Mouse (Mus musculus): ENCODE data around the gene Lctl. TPM values are rescaled to one million over a fixed set of nuclear protein-coding genes. Genes with fewer than 3 reads are reported as not detected.

The Lctl gene
- 1 to 10 TPM in 1 of 2 experiments, under 1 TPM in 1; 0.64 to 2.6 TPM for polyA plus RNA-seq (2017; shearing (Covaris generic))

DNA sequence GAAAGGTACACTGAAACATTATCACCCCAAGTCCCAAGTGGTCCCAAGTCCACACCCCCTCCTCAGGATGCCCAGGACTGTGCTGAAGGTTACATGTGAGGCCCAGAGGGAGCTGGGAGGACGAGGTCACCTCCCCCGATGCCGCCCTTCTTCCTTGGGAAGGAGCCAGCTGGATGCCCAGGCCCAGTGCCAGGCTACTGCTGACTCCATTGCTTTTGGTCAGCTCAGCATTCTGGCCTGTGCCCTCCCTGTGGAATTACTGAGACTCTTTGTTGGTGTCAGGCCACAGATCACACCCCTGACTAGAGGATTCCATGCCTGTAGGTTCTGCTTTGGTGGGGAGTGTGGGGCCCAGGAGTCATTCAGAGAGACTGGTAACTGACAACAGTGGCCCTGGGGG, at the start of gene Lctl:
TSS of gene Lctl (plus strand) at position 272 of the 400 bp plus-strand sequence.

DNA sequence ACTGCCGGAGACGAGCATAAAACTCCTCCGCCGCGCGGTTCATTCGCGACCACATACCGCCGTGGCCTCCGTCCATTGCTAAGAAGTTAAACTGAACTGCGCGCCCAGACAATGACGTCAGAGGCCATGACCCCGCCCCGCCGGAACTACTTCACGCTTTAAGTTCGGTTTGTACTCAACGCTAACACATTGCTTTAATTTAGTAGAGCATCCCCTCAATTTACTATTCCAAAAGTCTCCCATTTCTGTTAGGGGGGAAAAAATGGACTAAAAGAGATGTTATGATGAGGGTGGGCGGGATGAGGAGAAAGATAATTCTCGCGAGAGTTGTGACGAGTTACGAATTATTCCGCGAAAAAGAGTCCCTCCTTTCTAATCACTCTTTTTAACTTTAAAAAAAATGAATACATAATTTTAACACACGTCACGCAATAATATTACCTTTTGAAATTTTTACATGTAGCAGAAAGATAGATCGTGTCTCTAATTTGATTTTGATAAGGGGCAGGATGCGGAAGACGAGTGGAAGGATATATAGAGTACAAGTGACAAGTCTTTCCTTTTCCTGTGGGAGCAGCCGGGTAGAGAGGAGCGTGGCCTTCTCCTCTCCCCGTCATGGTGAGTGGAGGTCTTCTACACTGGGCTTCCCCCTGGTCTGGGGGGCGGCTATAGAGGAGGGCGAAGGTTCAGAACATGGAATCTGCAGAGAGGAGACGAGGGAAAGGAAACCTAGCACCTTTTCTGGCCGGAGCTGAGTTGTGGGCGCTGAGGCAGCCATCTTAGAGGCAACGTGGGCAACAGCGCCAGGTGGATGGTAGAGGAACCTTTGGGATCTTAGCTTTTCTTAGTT, 56.1 kb downstream of the Lctl start, which contains the start of the genes Zwilch and Rpl4:
TSS of gene Zwilch (minus strand) at position 289 of the 850 bp plus-strand sequence.
TSS of gene Rpl4 (plus strand) at position 560 of the 850 bp plus-strand sequence.

DNA sequence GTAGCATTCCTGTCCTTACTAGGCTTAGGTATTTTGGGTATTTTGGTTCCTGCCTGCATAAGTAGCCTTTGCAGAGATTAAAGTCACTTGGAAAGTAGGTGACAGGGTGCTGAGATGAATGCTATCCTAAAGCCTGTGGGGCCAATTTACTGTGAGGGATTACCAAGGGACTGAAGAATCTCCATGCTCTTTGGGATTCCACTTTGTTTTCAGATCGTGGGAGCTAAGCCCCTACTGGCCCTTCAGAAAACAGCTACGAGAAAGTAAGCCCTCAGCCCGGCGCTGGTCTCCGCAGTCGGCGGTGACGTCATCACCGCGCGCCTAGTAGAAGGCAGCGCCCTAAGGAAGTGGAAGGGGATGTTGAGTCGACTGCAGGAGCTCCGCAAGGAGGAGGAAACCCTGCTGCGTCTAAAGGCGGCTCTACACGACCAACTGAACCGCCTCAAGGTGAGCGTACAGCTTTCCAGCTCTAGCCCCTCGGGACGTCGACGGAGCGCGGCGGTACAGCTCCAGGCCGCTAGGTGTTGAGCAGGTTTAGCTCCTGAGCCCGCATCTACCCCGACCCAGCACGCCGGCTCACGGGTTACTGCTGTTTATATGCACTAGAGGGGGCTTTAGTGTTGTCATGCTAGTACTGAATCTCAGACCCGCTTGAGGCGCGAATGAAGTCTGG, 62.2 kb downstream of the Lctl start, which contains the start of gene Snapc5:
TSS of gene Snapc5 (plus strand) at position 301 of the 673 bp plus-strand sequence.

Other genes starting within 250 kb of the Lctl start
- under 1 TPM in 1 of 2 experiments, not detected in 1; 0.53 TPM for gene Smad6, start 95.1 kb upstream of the Lctl start, polyA plus RNA-seq (2017; shearing (Covaris generic))
- 1 to 10 TPM; 1.5 to 2.1 TPM for gene Zwilch, start 56.0 kb downstream of the Lctl start, polyA plus RNA-seq (2017; shearing (Covaris generic))
- gene Rpl4, start 56.2 kb downstream of the Lctl start, polyA plus RNA-seq (2017; shearing (Covaris generic)), result 1,000 to 10,000 TPM; 1,282 to 1,679 TPM
- gene Snapc5, start 62.1 kb downstream of the Lctl start, polyA plus RNA-seq (2017; shearing (Covaris generic)), result 10 to 100 TPM; 52.9 to 61.3 TPM
- 10 to 100 TPM in 1 of 2 experiments, 1 to 10 TPM in 1; 8.3 to 16.7 TPM for gene Uchl4, start 118.1 kb downstream of the Lctl start, polyA plus RNA-seq (2017; shearing (Covaris generic))
- 100 to 1,000 TPM in 1 of 2 experiments, 10 to 100 TPM in 1; 93.5 to 103 TPM for gene Map2k1, start 136.5 kb downstream of the Lctl start, polyA plus RNA-seq (2017; shearing (Covaris generic))
- 10 to 100 TPM; 34.6 to 55.8 TPM for gene Tipin, start 164.4 kb downstream of the Lctl start, polyA plus RNA-seq (2017; shearing (Covaris generic))
- gene Dis3l, start 224.1 kb downstream of the Lctl start, polyA plus RNA-seq (2017; shearing (Covaris generic)), result 10 to 100 TPM; 21.2 to 26.5 TPM